Mouse (Mus musculus) embryonic fibroblast, embryonic 13.5 days (primary cell): Measurements from ENCODE around the gene Scaf4. TPM values are rescaled to one million over a fixed set of nuclear protein-coding genes. Genes with fewer than 3 reads are reported as not detected.
"Not testable (repeated sequence)": the region's sequence is repeated elsewhere in the genome, so short reads cannot be mapped to it uniquely, and the experiment has no call there.

ENCODE experiments used
- H3K27ac ChIP-seq: 2 replicates; pipeline ENCODE4 v1.5.1; 2012; ENCODE audit warnings: low read length, control low read depth, inconsistent platforms; ENCODE audit not compliant: insufficient read depth
- H3K4me1 ChIP-seq: 2 replicates; pipeline ENCODE4 v1.6.1; 2011; ENCODE audit warnings: low read length; ENCODE audit not compliant: control insufficient read depth, insufficient read depth
- H3K4me3 ChIP-seq: 2 replicates; pipeline ENCODE4 v1.5.1; 2011; ENCODE audit warnings: mild to moderate bottlenecking, control low read depth, low read length; ENCODE audit not compliant: insufficient read depth
- CTCF ChIP-seq: IDR thresholded peaks from 2 replicates; pipeline ENCODE4 v1.5.1; 2011; ENCODE audit warnings: mild to moderate bottlenecking, control low read depth, low read length, moderate library complexity, borderline replicate concordance; ENCODE audit not compliant: insufficient read depth
- POLR2A ChIP-seq: IDR thresholded peaks from 2 replicates; pipeline ENCODE4 v1.6.1; 2011; ENCODE audit warnings: low read depth, mild to moderate bottlenecking, control low read depth, low read length, moderate library complexity
- polyA plus RNA-seq: library from polyadenylated mRNA; stranded (reverse); fragments of >200 nt; gene quantifications from 2 replicates; pipeline ENCODE4 v1.2.4, GENCODE M21; 2011; ENCODE audit warnings: low read depth; ENCODE audit not compliant: missing spikeins, insufficient read length

Scaf4 gene
- polyA plus RNA-seq, 1 experiment: 37.4 TPM

DNA sequence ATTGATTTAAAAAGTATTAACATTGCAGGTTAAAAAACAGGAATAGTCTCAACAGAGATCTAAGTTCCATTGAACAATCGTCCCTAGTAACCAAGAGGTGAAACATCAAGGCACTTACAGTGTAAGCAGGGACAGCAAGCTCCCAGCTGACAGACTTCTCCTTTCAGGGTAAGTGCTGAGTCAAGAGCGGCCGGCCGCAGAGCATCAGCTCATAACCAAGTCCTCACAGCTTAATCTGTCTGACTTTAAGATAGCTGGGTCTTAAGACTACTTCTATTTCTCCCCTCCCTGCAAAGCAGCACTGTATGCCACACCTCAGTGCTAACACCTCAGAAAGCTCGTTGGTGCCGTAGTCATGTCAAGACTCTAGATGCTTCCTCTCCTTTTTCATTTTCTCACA, 5.2 kb downstream of the Scaf4 start:
- Histone ChIP-seq H3K27ac (no peak overlapping the region), H3K4me1 (peaks cover 8% of the 10 kb centered on the region), H3K4me3 (no peak overlapping the region)
- TF ChIP-seq POLR2A: no peak
- TF ChIP-seq CTCF: no peak

- no peak overlapping the region for H3K27ac ChIP-seq
- peaks cover 4% of the 10 kb centered on the region for H3K4me1 ChIP-seq
- no peak for TF ChIP-seq POLR2A
- no peak overlapping the region for H3K4me3 ChIP-seq
Measured at GRCm38 (mm10) chr16:90275521-90275920, 8.8 kb downstream of the Scaf4 start.

- Histone ChIP-seq H3K27ac (no peak overlapping the region), H3K4me1 (peaks cover 8% of the 10 kb centered on the region), H3K4me3 (no peak overlapping the region)
- TF ChIP-seq CTCF (no peak), POLR2A (no peak)
Measured at GRCm38 (mm10) chr16:90266581-90266980, 17.7 kb downstream of the Scaf4 start.

DNA sequence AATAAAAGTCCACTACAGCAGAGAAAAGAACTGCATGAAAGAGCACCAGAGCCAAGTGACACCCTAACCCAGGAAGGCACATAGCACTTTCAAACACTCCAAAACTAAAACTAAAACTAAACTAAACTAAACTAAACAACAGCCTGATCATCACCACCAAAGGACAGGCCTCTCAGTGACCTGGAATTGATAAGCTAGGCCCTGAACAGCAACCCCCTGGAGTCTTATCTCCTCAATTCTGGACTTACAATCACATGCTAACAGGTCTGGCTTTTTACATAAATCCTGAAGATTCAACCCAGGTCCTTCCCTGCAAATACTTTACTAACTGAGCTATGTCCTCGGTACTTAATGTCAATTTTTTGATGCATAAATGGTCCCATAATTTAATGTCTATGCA, 19.2 kb downstream of the Scaf4 start:
- peaks cover 8% of the 10 kb centered on the region for H3K4me1 ChIP-seq
- TF ChIP-seq POLR2A: no peak
- no peak for TF ChIP-seq CTCF
- H3K4me3 ChIP-seq: no peak overlapping the region
- H3K27ac ChIP-seq: no peak overlapping the region

DNA sequence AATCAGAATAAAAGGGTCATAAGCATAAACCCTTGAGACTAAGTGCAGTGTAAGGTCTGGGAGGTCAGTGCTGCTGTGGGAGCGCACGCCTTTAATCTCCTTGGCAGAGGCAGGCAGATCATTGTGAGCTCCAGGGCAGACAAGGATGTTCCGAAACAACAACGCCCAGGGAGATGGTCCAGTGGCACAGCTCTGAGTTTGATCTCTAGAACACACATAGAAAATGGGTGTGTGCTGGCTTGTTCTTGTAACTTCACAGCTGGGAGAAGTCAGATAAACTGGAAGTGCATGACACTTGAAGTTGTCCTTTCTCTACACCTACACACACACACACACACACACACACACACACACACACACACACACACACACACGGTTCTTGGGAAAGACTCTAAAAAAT, 20.3 kb downstream of the Scaf4 start:
- H3K4me3 ChIP-seq: no peak overlapping the region
- no peak for TF ChIP-seq CTCF
- no peak for TF ChIP-seq POLR2A
- no peak overlapping the region for H3K27ac ChIP-seq
- H3K4me1 ChIP-seq: peaks cover 8% of the 10 kb centered on the region

DNA sequence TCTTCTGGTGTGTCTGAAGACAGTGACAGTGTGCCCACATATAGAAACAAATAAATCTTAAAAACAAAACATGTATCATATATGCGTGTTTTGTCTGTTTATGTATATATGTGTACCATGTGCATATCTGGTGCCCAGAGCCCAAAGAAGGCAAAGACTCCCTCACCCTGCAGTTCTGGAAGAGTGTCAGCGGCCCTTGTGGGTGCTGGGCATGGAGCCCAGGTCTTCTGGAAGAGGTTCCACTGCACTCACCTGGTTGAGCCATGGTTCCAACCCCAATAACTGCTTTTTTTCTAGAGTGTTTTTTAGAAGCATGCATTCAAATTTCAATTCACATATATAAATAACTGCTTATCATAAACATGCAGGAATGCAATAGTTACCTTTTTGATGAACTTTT, 22.5 kb downstream of the Scaf4 start:
- Histone ChIP-seq H3K27ac (no peak overlapping the region), H3K4me3 (no peak overlapping the region), H3K4me1 (peaks cover 8% of the 10 kb centered on the region)
- TF ChIP-seq POLR2A (no peak), CTCF (no peak)

- H3K4me3 ChIP-seq: no peak overlapping the region
- no peak overlapping the region for H3K27ac ChIP-seq
- H3K4me1 ChIP-seq: no peaks in the 10 kb centered on the region
- TF ChIP-seq POLR2A: no peak
- TF ChIP-seq CTCF: no peak
Measured at GRCm38 (mm10) chr16:90260097-90260496, 24.2 kb downstream of the Scaf4 start.

- Histone ChIP-seq H3K4me1 (no peaks in the 10 kb centered on the region), H3K4me3 (no peak overlapping the region), H3K27ac (no peak overlapping the region)
- TF ChIP-seq POLR2A (no peak), CTCF (no peak)
Measured at GRCm38 (mm10) chr16:90259623-90260022, 24.7 kb downstream of the Scaf4 start.

DNA sequence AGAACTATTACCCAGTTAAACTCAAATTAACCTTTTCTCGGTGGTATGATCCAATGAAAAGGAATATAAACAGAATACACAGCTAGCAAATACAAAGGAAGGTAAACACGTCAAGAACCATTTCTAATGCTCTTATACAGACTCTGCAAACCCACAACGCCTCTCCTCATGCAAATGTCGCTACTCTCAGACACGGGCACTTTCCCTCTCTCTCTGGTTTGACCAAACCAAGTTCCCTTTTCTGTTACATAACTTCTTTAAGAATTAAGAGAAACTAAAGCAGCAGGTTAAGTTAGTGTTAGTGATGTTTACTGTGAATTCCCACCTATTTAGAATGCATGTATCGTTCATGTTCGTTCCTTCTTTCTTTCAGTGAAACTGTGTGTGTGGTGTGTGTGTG, 25.4 kb downstream of the Scaf4 start:
- Histone ChIP-seq H3K27ac (no peak overlapping the region), H3K4me1 (no peaks in the 10 kb centered on the region), H3K4me3 (no peak overlapping the region)
- no peak for TF ChIP-seq CTCF

DNA sequence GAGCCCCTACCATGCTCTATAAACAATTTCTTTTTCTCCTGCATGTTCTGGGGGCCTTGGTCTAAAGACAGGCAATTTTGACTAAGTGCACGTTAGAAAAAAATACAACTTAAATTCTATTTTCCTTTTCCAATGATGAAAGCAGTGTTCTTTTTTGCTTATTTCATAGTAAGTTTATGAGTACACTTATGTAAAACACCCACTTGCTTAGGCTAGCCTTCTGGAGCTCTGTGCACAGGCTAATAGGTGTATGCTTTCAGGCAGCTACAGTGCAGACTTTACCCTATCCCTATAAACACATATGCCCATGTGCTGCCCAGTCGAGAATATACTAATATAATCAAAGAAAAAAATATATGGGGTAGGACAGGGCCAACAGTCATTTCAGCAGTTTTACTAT, 31.8 kb downstream of the Scaf4 start:
- no peaks in the 10 kb centered on the region for H3K4me1 ChIP-seq
- no peak overlapping the region for H3K27ac ChIP-seq
- no peak for TF ChIP-seq POLR2A
- TF ChIP-seq CTCF: no peak
- no peak overlapping the region for H3K4me3 ChIP-seq

- not testable (repeated sequence) for H3K4me1 ChIP-seq
Measured at GRCm38 (mm10) chr16:90251256-90251655, 33.0 kb downstream of the Scaf4 start.

More at GRCm38 (mm10) chr16:90251256-90251655, 33.0 kb downstream of the Scaf4 start:
- H3K4me3 ChIP-seq, H3K27ac ChIP-seq: not testable (repeated sequence)
